Mouse (Mus musculus) lung, adult 2 months (tissue): ENCODE measurements at regions not wholly inside any gene's neighbourhood (a gene's known extent, or its start where the extent isn't known, plus 50 kb on each side); places are given as distances from the start of the nearest gene placed in this dataset.

ENCODE experiments used
- DNase-seq: peaks from one replicate; pipeline ENCODE4 v3.0.0; 2022
- H3K4me1 ChIP-seq: fragments of 200-500 bp; 2 replicates; pipeline ENCODE4 v1.6.1; 2011; ENCODE audit warnings: low read length; ENCODE audit not compliant: control insufficient read depth, insufficient read depth
- H3K4me3 ChIP-seq: fragments of 200-500 bp; replicated peaks from 2 replicates; pipeline ENCODE3; 2011; ENCODE audit warnings: low read depth, mild to moderate bottlenecking, control low read depth, low read length; ENCODE audit errors: extremely low read depth
- CTCF ChIP-seq: fragments of 200-500 bp; IDR thresholded peaks from 2 replicates; pipeline ENCODE4 v1.5.1; 2011; ENCODE audit warnings: mild to moderate bottlenecking, low read length, control low read depth; ENCODE audit not compliant: insufficient read depth
- POLR2A ChIP-seq: fragments of 200-500 bp; IDR thresholded peaks from 2 replicates; pipeline ENCODE4 v1.6.1; 2011; ENCODE audit warnings: low read depth, mild to moderate bottlenecking, control low read depth, low read length, borderline replicate concordance; ENCODE audit errors: extremely low read depth
- WGBS: fragments of 180-500 bp; shearing (Covaris S2); methylation state at CpG from one replicate; pipeline ENCODE4 v1.1.7; 2018; 5-methylcytosine and 5-hydroxymethylcytosine counted together

DNA sequence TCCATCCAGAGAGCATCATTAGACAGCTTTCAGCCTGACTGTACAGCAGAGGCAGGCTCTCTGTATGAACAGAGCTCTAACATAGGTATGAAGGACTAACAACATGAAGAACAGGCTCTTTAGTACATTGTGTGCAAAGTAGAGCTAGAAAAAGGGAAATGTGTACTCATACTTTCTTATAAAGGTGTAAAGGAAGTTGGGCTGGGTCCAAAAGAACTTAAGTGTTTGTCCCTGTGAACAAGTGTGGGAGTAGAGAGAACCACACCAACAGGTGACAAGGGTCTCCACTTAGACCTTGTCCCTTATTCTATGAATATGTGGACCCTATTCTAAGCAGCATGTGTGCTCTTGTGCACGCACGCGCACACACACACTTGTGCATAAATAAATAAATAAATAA, 127.0 kb downstream of the Zfp706 start:
- H3K4me1 ChIP-seq, result peaks cover 15% of the 10 kb centered on the region
- no peak for TF ChIP-seq CTCF
- TF ChIP-seq POLR2A, result no peak
- no peak overlapping the region for H3K4me3 ChIP-seq
- DNase-seq, result no peak
- WGBS, result 77% methylated on average over 3 of the region's 3 CpGs

DNA sequence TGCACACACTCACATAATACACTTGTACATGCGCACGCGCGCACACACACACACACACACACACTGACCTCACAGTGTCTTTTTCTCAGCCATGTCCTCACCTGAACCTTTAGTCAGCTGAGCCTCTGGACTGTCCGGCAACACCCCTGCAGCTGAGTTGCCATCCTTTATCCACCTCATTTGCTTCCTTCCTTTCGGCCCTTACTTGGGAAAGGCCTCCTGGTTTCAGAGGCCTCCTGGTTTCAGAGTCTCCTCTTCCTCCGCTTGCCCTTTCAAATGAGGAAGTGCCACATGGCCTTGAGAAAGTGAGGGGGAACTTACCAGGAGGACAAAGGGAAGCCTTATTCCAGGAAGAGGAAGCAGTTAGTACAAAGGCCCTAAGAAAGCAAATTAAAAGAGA, 128.0 kb downstream of the Zfp706 start:
- Histone ChIP-seq H3K4me3 (peak overlapping the region; percentile 2), H3K4me1 (peaks cover 17% of the 10 kb centered on the region)
- DNase-seq, result no peak
- WGBS, result 66% methylated on average over 7 of the region's 7 CpGs
- TF ChIP-seq CTCF, result no peak

DNA sequence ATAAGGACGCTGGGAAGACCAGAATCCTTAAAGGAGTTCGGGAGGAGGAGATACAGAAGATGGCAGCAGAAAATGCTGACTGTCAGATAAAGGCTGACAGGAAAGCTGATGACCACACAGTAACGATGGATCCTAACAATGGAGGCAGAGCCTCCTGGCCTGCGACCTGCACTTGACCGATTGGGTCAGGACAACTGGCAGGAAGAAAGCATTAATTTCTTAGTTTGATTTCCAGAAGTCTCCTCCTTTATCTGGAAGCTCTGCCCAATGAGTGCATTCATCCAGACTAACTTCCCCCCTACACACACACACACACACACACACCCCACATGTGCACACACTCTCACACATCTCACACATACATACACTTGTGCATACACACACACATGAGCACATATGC, 128.6 kb downstream of the Zfp706 start:
- no peak for TF ChIP-seq CTCF
- no peak for TF ChIP-seq POLR2A
- H3K4me3 ChIP-seq, result no peak overlapping the region
- 33% methylated on average over 5 of the region's 5 CpGs for WGBS
- H3K4me1 ChIP-seq, result peaks cover 22% of the 10 kb centered on the region
- DNase-seq, result no peak

DNA sequence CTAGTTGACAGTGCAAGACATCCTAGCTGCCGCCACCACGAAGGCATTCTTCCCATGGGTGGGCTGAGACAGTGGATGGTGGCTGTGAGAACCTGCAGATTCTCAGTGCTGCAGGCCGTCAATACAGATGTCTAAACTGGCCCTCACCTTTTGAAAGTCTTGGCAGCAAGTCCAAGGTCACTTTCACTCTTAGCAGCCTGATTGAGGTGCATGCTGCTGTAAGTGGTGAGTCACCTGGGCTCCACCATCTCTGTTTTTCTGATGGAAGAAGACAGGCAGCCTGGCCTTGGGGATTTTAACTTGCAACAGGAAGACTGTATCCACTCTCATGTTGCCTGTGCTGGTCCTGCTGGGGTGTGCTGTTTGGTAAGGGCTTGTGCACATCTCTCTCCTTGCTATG, 129.3 kb downstream of the Zfp706 start:
- TF ChIP-seq CTCF, result no peak
- no peak for TF ChIP-seq POLR2A
- no peak for DNase-seq
- 74% methylated on average over 3 of the region's 3 CpGs for WGBS
- Histone ChIP-seq H3K4me3 (no peak overlapping the region), H3K4me1 (peaks cover 27% of the 10 kb centered on the region)

DNA sequence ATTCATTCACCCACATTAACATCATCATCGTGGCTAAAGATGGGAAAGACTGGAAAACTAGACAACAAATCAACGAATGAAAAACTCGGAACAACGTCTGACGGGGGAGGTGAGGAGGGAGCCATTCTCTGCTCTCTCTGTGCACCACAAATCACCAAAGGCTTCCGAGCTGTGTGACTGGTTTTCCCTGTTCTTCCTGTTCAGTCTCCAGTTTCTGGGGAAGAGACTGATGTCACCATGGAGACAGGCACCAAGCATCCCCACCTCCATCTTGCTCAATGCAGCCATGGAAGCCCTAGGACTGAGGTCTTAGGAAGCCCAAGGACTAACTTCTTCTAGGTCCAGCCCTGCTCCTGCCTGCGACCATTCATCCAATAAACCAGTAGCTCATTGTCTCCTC, 130.1 kb downstream of the Zfp706 start:
- 76% methylated on average over 7 of the region's 7 CpGs for WGBS
- Histone ChIP-seq H3K4me3 (no peak overlapping the region), H3K4me1 (peaks cover 32% of the 10 kb centered on the region)
- no peak for DNase-seq
- TF ChIP-seq CTCF (no peak), POLR2A (no peak)

DNA sequence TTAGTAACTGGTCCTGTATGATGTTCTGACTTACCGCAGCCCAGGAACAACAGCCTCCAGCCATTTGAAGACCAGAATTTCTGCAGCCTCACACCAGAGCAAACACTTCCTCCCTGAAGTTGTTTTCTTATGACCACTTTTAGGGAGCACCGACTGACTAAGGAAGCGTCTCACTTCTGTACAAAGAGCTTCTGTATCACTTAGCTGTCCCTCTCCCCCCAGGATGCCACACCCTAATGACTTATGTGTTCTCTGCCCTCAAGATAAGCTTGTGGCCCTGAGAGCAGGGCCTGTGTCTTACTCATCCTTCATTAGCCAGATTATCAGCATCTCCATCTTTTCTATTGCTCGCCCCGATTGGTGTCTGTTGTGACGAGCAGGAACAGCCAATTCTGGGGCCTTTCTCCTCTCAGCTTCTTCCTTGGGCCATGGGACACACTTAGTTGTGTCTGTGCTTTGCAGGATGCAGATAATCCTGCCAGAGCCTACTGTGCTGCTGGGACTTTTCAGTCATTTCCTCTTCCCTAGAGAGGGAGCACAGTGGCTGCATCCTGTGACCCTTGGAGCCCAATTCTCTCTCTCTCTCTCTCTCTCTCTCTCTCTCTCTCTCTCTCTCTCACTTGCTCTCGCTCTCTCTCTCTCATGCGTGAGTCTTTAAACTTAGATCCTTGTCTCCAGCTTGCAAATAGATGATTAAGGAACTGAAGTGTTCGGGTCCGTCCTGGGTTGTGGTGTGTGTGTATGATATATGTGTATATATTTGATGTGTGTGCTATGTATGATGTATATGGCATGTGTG, 131.4 kb downstream of the Zfp706 start:
- TF ChIP-seq CTCF (no peak), POLR2A (no peak)
- no peak for DNase-seq
- Histone ChIP-seq H3K4me3 (no peak overlapping the region), H3K4me1 (peaks cover 32% of the 10 kb centered on the region)
- 41% methylated on average over 10 of the region's 10 CpGs for WGBS

DNA sequence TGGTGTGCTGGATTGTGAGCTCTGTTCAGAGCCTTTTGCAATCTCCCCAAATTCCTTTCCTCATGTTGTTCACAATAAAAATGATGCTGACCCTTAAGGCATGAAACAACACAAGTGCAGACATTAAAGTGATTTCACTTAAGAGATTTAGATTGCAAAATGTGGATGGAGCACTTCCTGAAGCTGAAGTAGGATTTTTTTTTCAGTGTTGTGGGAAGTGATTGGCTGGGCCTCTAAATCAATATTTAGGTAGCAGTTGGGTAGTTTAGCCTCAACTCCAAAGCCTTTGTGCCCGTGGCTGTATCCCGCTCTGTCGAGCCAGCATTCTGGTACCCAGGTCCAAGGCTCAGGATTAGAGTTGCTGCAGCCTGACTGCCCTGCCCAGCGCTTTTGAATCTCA, 133.0 kb downstream of the Zfp706 start:
- WGBS, result 67% methylated on average over 4 of the region's 4 CpGs
- no peak for TF ChIP-seq POLR2A
- no peak for TF ChIP-seq CTCF
- Histone ChIP-seq H3K4me1 (peaks cover 28% of the 10 kb centered on the region), H3K4me3 (no peak overlapping the region)
- DNase-seq, result no peak

DNA sequence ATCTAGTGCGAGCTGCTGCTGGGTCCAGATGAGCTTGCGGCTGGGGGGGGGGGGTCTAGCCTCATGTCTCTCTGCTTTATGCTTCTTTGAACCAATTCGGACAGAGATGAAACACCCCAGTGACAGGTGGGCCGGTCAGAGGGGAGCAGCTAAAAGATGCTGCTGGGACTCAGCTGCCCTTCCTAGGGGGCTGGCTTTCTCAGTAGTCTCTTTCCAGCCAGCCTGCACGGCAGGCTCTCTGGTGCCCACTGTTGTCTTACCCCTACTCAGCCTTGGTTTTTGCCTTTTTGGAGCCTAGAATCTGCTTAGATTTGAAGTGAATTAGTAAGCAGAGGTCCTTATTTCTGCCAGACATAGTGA, 133.7 kb downstream of the Zfp706 start:
- TF ChIP-seq CTCF, result no peak
- no peak for TF ChIP-seq POLR2A
- peaks cover 21% of the 10 kb centered on the region for H3K4me1 ChIP-seq
- WGBS, result 31% methylated on average over 5 of the region's 5 CpGs
- no peak for DNase-seq
- H3K4me3 ChIP-seq, result no peak overlapping the region

DNA sequence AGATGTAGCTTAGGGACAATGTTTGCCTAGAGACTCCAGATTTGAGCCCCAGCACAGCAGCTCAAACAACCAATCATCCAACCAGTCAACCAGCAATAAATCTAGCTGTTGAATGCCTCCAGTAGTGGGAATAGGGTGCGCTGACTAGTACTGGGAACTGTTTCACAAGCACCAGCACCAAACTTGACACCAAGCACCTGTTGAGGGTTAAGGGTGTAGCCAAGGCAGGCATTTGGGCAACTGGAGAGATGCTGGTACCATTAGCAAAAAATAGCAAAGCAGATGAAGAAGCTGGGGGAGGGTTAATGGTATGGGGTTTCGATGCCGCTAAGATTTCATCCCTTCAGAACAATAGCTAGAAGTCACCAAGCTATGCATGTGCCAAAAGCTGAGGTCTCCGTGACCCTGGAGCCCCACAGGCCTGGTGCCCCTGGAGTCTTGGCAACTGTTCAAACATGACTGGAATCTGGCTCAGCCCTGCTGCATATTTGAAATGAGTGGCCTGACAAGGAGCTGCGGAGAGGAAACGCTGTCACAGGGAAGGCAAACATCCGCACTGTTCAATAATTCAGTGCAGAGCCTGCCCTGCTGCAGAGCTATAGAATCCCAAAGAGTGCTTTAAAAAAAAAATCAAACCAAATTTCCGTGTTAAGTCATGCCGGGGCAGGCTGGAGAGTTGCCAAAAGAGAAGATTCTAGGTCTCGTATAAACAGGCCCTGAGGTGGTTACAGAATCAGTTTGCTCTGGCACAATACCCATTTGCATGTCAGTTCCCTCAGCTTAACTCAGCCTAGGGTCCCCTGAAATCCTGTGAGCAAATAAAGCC, 134.3 kb downstream of the Zfp706 start:
- WGBS, result 19% methylated on average over 10 of the region's 10 CpGs
- peak; percentile 80 for DNase-seq
- Histone ChIP-seq H3K4me3 (no peak overlapping the region), H3K4me1 (peaks cover 21% of the 10 kb centered on the region)
- TF ChIP-seq CTCF (no peak), POLR2A (no peak)

DNA sequence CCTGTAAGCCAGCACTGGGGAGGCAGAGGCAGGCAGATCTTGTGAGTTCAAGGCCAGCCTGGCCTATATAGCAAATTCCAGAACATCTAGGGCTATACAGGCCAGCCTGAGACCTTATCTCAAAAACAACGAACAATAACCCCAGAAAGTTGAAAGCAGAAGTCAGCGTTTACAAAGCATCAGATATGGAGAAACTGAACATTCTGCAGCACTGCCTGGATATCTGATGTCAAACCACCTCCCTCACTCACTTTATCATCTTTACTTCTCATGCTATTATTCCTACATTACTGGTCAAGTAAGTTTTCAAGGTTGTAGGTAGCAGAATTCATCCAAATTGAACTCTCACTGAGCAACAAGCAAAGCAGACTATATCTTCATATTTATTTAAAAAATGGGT, 135.0 kb downstream of the Zfp706 start:
- no peak for DNase-seq
- 60% methylated on average over 2 of the region's 2 CpGs for WGBS
- Histone ChIP-seq H3K4me3 (no peak overlapping the region), H3K4me1 (peaks cover 21% of the 10 kb centered on the region)
- no peak for TF ChIP-seq CTCF
- TF ChIP-seq POLR2A, result no peak
